Mouse (Mus musculus) C2C12 (cell line): ENCODE measurements around the gene Tpr.

Experiments
- CTCF ChIP-seq: IDR thresholded peaks from one replicate; pipeline ENCODE4 v1.5.1; 2011; ENCODE audit not compliant: control insufficient read depth, insufficient read depth, insufficient read length
- MAX ChIP-seq: IDR thresholded peaks from one replicate; pipeline ENCODE4 v1.6.1; 2011; ENCODE audit warnings: mild to moderate bottlenecking, control low read depth
- USF1 ChIP-seq: IDR thresholded peaks from one replicate; pipeline ENCODE4 v1.6.1; 2011; ENCODE audit warnings: low read depth, mild to moderate bottlenecking, control low read depth, moderate library complexity

DNA sequence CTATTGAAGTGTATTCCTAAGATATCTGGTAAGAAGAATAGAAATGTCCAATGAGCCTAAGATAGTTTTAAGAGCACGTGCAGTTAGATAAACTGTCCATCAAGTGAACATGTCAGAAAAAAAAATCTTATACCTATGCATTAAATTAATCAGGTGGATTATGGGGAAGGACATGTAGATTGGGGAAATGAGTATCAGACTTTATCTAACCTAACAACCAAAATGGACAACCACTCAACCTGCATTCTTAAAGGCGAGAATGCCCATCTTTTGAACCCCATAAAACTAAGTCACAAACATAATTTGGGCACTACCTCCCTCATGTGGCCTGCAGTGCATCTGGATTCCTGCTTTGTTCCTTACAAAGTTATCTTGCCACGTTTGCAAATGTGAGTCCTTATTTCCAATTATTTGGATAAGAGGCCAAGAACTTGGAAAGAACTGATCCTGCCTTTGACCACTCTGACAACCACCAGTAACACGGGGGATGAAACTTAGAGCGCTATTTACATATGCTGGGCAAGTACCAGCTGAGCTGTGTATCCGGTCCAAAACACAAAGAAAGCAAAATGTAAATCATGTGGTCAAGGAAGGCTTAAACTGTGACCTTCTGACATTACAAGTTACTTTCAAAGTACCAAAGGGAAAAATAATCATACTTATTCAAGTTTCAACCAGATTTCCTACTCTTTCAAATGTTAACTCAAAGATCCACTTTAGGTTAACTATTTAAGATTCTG, 3.1 kb upstream of the Tpr start:
- TF ChIP-seq USF1 (no peak), CTCF (no peak), MAX (no peak)
